In genomic region chr15:81104585-81105259, GRCm38 (mm10) we compare ENCODE assay signal across 8 mouse cellular contexts.
A peak's percentile ranks its signal among the peaks of the same experiment; 100 is the strongest.
DNase-seq lines count a peak whose midpoint lies in the region; ATAC-seq lines count a peak whose summit lies in the region.

No protein-coding gene starts in this region.

- no peak overlapping the region for H3K9ac ChIP-seq in neural tube, embryonic 13.5 days
- no peak overlapping the region for H3K9ac ChIP-seq in heart, embryonic 15.5 days
- H3K9ac ChIP-seq in limb, embryonic 15.5 days: no peak overlapping the region

- H3K4me2 ChIP-seq in neural tube, embryonic 13.5 days: peak overlapping the region; percentile 29
- peak overlapping the region; percentile 43 for H3K4me2 ChIP-seq in heart, embryonic 15.5 days
- H3K4me2 ChIP-seq in limb, embryonic 15.5 days: peak overlapping the region; percentile 21; the same call in 1 of the 2 replicates

- no peak for DNase-seq in neural tube, embryonic 10.5 days (ENCODE audit: extremely low spot score, low spot score)
- peak; percentile 30 for DNase-seq in c-Kit-positive CD71-positive TER-119-positive erythroid progenitor cells, embryonic 14.5 days (ENCODE audit: low spot score)
- peak; percentile 88 for DNase-seq in naive thymus-derived CD4-positive, alpha-beta T cell, adult 2 months (ENCODE audit: low read depth)
- no peak for DNase-seq in ovary, adult 18-20 months (ENCODE audit: low spot score)
- no peak for DNase-seq in adrenal gland, postnatal 25 days

- 46% methylated on average over 13 of the region's 13 CpGs for WGBS in neural tube, embryonic 13.5 days
- 40% methylated on average over 13 of the region's 13 CpGs for WGBS in heart, embryonic 15.5 days
- 39% methylated on average over 13 of the region's 13 CpGs for WGBS in limb, embryonic 15.5 days

- H3K27ac ChIP-seq in neural tube, embryonic 13.5 days (replicated peaks): 0 out of 2 replicates have a peak overlapping the region, but pooled peaks have one; percentile 3
- no peak overlapping the region for H3K27ac ChIP-seq in heart, embryonic 15.5 days
- no peak overlapping the region; the same call in 1 of the 2 replicates for H3K27ac ChIP-seq in limb, embryonic 15.5 days

- no peak overlapping the region for H3K4me3 ChIP-seq in neural tube, embryonic 13.5 days
- peak overlapping the region; percentile 19 for H3K4me3 ChIP-seq in heart, embryonic 15.5 days
- 0 out of 2 replicates have a peak overlapping the region, but pooled peaks have one; percentile 3 for H3K4me3 ChIP-seq in limb, embryonic 15.5 days

- H3K4me1 ChIP-seq in neural tube, embryonic 13.5 days (replicated peaks): peaks cover 36% of the 10 kb centered on the region
- H3K4me1 ChIP-seq in heart, embryonic 15.5 days (replicated peaks): peaks cover 33% of the 10 kb centered on the region
- H3K4me1 ChIP-seq in limb, embryonic 15.5 days: peaks cover 41% of the 10 kb centered on the region

- no peaks in the 10 kb centered on the region for H3K27me3 ChIP-seq in neural tube, embryonic 13.5 days
- H3K27me3 ChIP-seq in heart, embryonic 15.5 days: no peaks in the 10 kb centered on the region
- H3K27me3 ChIP-seq in limb, embryonic 15.5 days: no peaks in the 10 kb centered on the region

- H3K36me3 ChIP-seq in neural tube, embryonic 13.5 days: no peaks in the 10 kb centered on the region
- no peaks in the 10 kb centered on the region for H3K36me3 ChIP-seq in heart, embryonic 15.5 days
- H3K36me3 ChIP-seq in limb, embryonic 15.5 days: no peaks in the 10 kb centered on the region

- no peak for ATAC-seq in neural tube, embryonic 13.5 days (ENCODE audit: low read depth)
- peak; percentile 53; the same call in 1 of the 2 replicates for ATAC-seq in heart, embryonic 15.5 days (replicated peaks; ENCODE audit: insufficient number of reproducible peaks, insufficient read depth, low FRiP score, low read depth)
- no peak for ATAC-seq in limb, embryonic 15.5 days (ENCODE audit: insufficient number of reproducible peaks, low FRiP score, low TSS enrichment, low read depth)

- no peaks in the 10 kb centered on the region for H3K9me3 ChIP-seq in neural tube, embryonic 13.5 days
- H3K9me3 ChIP-seq in heart, embryonic 15.5 days (replicated peaks): no peaks in the 10 kb centered on the region
- no peaks in the 10 kb centered on the region for H3K9me3 ChIP-seq in limb, embryonic 15.5 days

Comparison
In these comparisons a context has a peak if more than half of its experiments do, and no peak if none do; other contexts are left out.
1. DNase-seq: peak in c-Kit-positive CD71-positive TER-119-positive erythroid progenitor cells, embryonic 14.5 days (single experiment) and naive thymus-derived CD4-positive, alpha-beta T cell, adult 2 months (single experiment); none in neural tube, embryonic 10.5 days (single experiment), ovary, adult 18-20 months (single experiment) and adrenal gland, postnatal 25 days (single experiment).
2. Peak in every context shown above with its lines, with median percentiles within 50 percentile points of each other: H3K4me2 ChIP-seq.